Mouse (Mus musculus) B cell, adult 2 months (primary cell): ENCODE data around the gene 4930539E08Rik.

Experiments used
- DNase-seq, 2 experiments: peaks; one replicate each; pipeline ENCODE4 v3.0.0; 2022

The 4930539E08Rik gene

GRCm38 (mm10) chr17:28915060-28915628, at the start of gene 4930539E08Rik:
4930539E08Rik (minus strand) TSS chr17:28915324.
- DNase-seq, result no peak

DNA sequence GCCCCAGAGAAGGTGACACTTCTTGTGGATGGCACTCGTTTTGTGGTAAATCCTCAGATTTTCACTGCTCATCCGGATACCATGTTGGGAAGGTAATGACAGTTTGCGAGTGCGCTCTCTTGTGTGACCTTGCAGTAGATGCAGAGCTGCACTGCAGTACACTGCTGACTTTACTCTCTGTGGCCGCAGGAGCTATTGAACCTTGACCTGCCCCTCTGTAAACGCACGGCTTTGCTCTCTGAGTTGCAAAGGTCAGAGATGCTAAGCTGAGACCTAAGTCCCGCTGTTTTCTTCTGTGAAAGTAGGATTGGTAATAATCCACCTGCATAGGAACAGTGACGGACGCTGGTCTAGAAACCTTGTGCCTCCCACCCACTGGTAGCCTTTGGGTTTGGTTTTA, 46.5 kb upstream of the 4930539E08Rik start:
- DNase-seq, result no peak

DNA sequence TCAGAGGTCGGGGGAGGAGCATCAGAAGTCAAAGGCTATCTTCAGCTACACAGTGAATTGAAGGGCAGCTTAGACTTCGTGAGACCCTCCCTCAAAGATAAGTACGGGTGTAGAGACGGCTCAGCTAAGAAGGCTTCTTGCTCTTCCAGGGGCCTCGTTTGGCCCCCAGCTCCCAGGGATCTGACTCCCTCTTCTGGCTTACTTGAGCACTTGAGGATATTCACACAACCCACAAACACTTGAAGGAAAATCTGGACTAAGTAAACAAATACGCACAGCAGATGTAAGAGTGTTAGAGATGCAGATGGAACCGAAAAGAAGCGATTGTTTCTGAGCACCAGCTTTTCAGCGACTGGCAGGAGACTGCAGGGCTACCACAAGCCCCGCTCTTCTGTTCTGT, 45.5 kb upstream of the 4930539E08Rik start:
- DNase-seq, result no peak

DNA sequence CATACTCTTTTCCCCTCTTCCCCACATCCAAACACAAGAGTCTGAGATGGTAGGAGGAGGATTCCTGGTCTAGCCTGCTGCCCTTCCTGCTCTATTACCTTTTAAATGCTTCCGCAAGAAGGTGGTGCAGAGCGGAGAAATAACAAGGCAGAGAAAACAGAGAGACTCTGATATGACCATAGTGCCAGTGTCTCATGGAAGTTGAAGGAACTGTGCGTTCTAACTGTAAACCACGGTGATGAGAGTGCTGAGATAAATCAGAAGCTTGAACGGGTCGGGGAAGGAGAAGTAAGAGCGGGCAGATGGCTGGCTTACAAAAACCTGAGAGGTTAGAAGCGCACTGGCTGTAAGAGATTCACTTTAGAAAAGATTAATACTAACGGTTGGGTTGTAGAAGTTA, 39.3 kb upstream of the 4930539E08Rik start:
- no peak for DNase-seq

DNA sequence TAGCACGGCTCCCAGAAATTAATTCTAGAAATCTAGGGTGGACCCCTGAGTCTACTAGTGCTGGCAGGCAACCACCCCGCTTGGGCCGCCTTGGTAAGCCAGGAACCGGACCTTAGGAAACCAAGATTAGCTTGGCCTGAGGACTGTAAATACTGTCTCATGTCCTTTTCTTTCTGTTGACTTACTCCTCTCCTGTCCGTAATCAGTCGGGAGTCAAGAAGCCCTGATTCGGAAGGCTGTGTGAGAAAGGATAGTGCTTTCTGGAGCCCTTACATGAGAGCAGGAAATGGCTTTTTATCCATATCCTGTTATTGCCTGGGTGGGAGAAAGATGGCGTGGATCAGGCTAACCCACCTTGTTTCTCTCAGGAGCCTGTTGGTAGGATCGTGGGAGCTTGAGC, 38.1 kb upstream of the 4930539E08Rik start:
- peak in 1 of 2 experiments; percentile 15 for DNase-seq

GRCm38 (mm10) chr17:28951831-28952799, 37.0 kb upstream of the 4930539E08Rik start, which contains the start of gene Kctd20:
Kctd20 (plus strand) TSS chr17:28951950.
- peak; percentile 96 to 98 for DNase-seq

DNA sequence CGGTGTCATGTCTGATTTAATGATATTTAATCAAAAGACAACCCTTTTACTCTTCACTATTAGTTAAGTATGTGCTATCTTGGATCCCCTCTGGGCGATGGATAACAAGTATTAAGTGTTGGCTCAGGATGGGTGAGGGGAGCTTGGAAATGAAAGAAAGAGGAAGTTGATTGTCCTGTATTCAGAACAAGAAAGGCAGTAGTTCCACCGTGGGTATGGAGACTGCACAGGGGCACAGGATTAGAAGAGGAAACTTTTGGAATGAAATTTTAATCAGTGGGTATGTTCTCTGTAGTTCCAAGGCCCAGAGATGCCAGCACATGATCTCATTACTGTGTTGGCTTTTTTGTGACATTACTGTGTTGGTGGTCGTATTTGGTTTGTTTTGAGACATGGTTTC, 35.6 kb upstream of the 4930539E08Rik start:
- DNase-seq, result peak in 1 of 2 experiments; percentile 26

GRCm38 (mm10) chr17:28948661-28949060, 33.5 kb upstream of the 4930539E08Rik start:
- no peak for DNase-seq

DNA sequence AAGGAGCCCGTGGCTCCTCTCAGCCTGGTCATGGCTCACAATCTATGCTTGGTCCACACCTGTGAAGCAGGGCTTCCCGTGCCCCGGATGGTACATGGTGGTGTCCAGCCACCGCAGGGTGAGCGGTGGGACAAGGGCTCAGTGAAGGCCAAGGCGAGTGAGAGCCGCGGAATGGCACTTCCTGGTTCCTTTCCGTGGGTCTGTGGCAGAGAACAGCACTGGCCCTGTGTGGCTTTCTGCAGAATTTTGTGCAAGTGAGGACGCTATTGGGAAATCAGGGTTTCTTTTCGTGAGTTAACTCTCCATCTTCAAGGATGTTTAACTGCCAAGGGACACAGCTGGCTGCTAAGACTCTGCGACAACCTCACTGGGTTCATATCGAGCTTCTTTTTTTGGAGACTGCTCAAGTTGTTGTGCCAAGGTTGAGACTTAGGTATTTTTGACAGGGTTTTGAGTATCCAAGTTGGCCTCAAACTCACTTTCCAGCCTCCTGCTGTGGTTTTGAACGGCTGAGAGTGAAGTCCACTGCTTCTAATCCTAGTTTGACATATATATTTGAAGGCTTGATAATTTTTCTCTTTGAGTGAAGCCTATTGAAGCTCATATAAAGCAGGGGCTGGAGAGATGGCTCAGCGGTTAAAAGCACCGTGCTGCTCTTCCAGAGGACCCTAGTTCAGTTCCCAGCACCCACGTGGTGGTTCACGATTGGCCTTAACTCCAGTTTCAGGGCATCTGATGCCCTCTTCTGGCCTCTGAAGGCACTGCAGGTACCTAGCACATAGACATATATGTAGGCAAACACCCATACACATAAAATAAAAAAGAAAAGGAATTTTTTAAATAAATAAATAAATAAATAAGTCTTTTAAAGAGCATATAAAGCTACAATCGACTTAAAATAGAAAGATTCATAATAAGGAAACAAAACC, 32.2 kb upstream of the 4930539E08Rik start:
- peak in 1 of 2 experiments; percentile 22 for DNase-seq

DNA sequence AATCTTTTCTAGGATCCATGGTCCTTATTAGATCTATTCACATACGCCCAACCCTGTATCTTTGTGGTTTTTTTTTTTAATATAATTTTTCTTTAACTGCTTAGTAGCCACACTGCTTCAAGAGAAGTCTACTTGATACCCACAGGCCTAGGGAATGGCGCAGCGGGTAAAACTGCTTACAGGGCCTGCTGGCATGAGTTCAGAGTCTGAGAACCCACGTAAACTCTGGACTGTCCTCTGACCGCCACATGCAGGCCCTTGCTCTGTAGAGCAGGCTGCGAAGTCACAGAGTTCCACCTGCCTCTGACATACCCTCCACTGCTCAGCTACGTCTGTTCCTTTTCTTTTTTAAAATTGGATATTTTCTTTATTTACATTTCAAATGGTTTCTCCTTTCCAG, 29.4 kb upstream of the 4930539E08Rik start:
- DNase-seq, result no peak

DNA sequence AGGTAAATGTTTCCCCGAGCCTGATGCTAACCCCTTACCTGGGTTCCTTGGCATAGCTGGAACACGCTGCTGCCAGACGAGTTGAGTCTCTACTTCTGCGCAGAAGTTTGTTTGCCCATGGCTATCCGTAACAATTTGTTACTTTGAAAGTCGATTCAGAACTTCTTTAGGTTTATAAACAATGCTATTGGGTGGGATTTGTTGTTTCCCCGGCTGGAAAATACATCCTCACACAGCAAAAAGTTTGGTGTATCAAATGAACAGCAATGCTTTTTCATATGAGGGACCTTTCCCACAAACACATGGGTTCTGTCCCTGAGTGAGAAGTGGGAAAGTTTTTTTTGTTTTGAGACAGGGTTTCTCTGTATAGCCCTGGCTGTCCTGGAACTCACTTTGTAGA, 28.6 kb upstream of the 4930539E08Rik start, which contains the start of gene Pxt1:
Gene Pxt1 (minus strand): TSS at position 101 of the 400 bp plus-strand sequence.
- no peak for DNase-seq

DNA sequence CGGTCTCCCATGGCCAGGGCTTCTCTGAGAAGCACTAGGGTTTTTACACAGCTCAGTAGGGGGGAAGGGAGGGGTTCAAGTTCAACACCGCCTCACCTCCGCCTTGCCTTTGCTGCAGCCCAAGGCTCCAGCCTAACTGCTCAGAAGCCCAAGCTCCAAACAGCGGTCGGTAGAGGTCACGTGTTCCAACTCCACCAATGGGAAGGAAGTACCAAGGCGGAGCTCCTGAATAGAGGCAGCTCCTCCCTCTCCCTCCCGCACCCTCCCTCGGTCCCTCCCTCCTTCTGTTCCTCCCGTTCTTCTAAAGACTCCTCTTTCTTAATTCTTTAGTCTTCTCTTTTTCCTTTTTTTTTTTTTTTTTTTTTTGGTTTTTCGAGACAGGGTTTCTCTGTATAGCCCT, 27.0 kb upstream of the 4930539E08Rik start:
- DNase-seq, result peak in 1 of 2 experiments; percentile 32

GRCm38 (mm10) chr17:28940776-28941555, 25.8 kb upstream of the 4930539E08Rik start:
- DNase-seq, result no peak

GRCm38 (mm10) chr17:28936622-28937345, 21.7 kb upstream of the 4930539E08Rik start:
- peak; percentile 85 to 86 for DNase-seq

DNA sequence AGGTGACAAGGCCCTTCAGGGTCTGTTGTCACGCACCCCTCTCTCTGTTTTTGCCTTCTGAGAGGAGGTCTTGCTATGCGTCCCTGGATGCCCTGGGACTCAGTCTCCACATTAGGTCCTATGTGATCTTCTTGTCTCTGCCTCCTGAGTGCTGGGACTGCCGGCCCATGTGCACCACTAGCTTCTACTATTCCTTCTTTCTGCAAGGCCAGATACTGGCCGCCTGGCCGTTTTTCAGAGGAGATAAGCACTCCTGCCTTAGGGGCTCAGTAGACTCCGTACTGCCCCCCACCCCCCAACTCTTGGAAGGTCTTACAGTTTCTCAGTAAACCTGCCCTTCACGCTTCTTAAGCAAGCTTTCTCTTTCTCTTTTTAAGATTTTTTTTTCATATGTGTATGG, 21.0 kb upstream of the 4930539E08Rik start:
- DNase-seq, result no peak

DNA sequence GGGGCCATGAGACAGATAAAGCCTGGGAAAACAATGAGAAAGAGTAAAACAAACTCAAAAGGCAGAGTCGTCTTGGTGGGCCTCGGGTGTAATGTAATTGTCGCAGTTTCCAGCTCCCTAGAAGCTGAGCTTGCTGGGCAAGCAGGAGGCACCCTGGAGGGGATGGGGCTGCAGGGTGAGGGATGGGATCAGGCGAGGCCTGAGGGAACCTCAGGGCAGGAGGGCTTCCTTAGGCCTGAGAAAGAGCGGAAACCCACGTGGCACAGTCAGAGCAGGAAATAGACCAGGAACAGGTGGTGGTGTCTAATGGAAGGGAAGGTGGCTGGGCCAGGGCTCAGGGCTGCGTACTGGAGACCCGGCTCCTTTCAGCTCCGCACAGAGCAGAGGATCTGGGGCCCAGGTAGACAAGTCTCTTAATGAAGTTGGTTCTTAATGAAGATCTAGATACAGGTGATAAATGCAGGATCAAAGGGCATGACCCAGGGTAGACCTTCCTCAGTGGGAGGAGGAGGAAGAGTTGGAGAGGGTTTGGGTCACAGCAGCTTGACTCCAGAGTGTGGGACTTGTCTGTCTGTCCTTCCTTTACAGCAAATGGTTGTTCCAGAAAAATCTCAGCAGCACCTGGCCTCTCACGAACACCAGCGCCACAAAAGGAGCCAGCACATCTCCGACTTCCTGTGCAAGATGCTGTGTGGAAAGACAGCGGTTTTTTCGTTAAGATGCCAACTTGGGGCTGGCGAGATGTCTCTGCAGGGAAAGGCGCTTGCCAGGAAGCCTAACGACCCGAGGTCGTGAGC, 19.2 kb upstream of the 4930539E08Rik start:
- DNase-seq, result no peak

DNA sequence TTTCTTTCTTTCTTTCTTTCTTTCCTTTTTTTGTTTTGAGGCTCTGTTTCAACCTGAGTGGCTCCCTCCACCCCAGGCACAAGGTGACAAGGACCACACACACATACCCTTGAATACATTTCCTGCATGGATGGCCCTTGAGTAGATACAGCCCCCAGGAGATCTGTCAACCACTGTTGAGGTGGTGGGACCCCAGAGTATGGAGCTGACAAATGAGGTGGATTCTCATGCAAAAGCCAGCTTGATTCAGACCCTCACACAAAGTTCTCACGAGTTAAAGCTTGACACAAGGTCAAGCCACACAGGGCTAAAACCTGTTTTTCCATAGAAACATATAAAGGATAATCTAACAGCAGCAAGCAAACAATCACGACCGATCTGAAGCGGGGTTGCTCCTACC, 17.1 kb upstream of the 4930539E08Rik start:
- no peak for DNase-seq

GRCm38 (mm10) chr17:28931436-28932211, 16.5 kb upstream of the 4930539E08Rik start:
- DNase-seq, result no peak

GRCm38 (mm10) chr17:28930392-28931074, 15.4 kb upstream of the 4930539E08Rik start:
- peak in 1 of 2 experiments; percentile 33 for DNase-seq
